Mouse (Mus musculus) embryo, embryonic 11 days (tissue): ENCODE measurements around the gene Ccn6.
A peak's percentile ranks its signal among the peaks of the same experiment; 100 is the strongest.

Experiments used
- DNase-seq: peaks from one replicate; pipeline ENCODE4 v3.0.0-alpha.2; 2015

Ccn6 gene

DNA sequence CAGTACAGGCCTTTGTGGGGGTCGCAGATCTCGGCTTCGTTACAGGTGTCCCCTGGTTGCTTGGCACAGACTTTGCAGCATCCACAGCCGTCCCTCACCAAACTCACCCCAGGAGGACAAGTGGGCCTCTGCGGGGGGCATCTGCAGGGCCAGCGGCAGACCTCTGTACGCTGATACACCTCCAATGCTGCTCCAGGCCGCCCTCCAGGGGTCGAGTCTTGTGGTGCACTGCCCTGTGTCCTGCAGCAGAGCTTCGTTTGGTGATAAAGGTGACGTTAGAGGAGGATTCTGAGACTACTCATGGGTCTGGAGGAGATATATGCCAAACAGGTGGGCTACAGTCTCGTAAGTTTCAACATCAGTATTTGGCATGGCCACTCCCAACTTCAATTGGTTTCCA, 5.3 kb downstream of the Ccn6 start:
- DNase-seq: no peak

DNA sequence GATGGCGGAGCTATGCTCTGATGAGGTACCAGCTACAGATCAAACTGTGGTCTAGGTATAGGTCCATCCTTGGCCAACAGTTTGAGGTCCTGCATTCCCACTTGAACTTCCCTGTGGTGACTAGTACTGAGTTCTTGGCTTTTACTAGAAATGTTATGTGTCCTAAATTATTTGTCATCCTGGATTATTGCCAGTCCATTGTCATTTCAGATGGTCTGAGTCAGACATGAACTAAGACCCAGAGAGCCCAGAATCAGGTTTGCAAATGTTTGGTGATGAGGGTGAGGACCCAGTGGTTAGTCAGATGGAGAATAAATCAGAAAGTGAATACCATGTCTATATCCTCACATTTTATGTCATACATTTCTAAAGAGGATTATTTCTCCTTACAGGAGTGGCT, 6.3 kb downstream of the Ccn6 start:
- DNase-seq: no peak

DNA sequence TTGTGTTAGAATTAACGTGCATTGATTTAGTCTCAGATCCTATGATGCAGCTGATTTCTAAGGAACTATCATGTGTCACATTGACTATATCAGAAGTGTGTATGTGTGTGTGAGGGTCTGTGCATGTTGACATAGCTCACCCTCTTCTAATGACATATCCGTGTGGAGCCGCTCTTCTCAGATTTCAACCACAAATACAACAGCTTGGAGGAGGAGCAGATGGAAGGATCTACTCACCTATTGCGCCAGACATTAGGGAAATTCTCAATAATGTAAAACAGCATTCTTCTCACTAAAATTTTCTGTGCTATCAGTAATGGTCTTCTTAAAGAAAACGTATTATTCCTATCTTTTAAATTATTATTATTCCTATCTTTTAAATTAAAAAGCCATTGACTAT, 6.9 kb downstream of the Ccn6 start:
- no peak for DNase-seq

DNA sequence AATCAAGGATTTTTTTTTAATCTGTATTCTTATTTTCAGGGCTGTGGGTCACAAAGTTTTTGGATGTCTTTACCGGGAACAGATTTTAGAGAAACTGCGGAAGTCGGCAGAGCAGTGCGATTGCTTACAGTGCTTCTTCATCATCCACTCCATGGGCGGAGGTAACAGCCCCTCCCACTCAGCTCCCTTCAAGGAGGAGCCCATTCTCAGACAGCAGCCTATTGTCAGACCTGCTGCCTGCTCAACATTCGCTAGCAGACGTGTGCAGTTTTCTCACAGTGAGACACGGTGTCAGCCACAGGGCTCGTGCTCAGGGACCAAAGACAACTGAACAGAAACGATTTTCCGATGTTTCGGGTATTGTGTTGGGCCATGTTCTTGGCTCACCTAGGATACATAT, 21.4 kb downstream of the Ccn6 start:
- DNase-seq: no peak

DNA sequence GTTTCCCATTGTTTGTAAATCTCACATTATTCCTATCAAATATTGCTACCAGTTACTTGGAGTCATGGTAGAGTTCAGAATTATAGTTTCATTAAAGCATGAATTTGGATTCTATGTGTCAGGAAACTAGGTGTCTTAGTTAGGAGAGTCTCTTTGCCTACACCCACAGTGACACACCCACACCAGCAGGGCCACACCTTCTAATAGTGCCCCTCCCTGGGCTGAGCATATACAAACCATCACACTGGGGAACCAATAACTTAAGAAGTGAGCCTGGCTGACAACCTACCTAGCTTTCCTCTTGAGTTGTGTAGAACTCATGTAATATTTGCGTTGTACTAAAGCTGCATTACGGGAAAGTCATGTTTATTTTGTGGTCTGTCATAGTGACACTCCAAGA, 22.2 kb downstream of the Ccn6 start:
- DNase-seq: no peak

DNA sequence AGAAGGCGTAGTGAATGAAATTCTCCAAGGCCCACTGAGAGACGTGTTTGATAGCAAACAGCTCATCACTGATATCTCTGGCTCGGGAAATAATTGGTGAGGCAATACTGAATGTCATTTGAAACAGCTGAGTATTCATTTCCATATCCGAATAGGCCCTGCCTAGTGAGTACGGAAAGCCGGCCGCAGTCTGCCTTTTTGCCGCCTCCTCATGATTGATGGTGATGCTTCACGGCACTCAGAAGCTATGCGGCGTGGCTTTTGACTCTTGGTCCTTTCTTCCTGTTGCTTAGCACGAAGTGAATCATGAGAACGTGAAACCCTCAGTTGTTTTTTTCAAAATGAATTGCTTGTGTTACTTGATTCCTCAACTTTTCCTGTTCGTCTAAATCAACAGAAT, 22.8 kb downstream of the Ccn6 start:
- DNase-seq: peak; percentile 59

DNA sequence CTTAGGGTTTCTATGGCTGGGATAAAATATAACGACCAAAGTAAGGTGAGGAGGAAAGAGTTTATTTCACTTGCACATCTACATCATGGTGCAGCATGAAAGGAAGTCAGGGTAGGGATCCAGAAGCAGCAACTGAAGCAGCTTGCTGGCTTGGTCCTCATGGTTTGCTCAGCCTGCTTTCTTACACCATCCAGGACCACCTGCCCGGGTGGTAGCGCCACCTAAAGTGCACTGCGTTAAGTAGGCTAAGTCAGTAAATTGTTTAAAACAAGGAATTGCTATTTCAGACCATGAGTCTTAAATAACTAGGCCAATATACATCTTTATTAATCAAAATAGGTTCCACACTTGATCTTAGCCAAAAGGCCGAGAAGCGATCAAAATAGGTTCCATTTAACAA, 24.8 kb downstream of the Ccn6 start:
- no peak for DNase-seq

DNA sequence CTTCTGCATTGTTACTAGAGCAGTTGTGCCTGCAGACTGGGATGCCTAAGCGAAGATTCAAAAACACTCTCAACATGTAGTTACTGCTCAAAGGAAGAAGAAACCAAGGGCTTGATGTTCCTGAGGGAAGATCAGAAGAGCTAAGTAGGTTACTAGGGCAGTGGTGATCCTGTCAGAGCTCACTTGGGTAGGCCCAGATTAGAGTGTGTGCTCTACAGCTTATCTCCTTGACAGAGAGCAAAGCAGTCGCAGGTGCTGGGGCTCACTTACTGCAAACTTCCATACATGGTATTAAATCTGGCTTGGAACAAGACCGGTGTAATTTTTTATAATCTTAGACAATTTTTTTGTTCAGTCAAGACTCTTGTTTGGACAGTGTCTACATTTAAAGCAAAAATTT, 25.8 kb downstream of the Ccn6 start:
- no peak for DNase-seq

DNA sequence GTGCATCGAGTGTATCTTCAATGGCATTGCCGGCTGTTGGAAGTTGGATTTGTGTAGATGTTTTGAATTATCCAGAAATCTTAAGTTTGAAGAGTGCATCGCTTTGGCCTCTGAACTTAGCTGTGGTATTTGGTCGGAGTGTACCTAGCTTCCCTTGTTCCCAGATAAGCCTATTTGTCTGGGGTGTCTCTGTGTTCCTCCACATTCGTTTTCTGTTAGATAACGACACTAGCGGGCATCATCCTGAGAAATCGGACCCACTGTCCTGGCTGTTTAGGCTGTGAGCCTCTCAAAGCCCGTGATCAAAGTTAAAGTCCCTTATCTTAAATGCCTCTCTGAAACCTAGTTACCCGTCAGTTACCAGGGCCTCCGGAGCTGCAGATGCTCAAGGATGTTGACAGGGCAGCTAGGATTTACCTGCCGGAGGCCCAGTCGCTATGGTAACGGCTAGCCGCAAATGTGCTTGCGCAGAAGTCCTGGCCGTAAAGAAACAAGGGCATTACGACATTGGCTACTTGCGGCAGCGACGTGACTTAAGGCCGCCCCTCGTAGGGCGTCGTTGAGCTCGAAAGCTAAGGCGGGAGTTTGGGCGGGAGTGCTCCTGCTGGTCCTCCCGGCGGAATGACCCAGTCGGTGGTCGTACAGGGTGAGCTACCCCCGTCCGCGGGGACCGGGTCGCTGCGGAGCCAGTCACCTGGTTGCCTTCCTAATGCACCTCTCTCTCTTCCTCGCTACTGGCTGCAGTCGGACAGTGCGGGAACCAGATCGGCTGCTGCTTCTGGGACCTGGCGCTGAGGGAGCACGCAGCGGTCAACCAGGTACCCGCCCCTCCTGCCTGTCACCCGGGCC, 29.9 kb downstream of the Ccn6 start, which contains the start of the genes Fam229b and Tube1:
Gene Fam229b (minus strand): TSS at position 453 of the 849 bp plus-strand sequence.
Gene Tube1 (plus strand): TSS at position 515 of the 849 bp plus-strand sequence.
- peak; percentile 98 for DNase-seq

DNA sequence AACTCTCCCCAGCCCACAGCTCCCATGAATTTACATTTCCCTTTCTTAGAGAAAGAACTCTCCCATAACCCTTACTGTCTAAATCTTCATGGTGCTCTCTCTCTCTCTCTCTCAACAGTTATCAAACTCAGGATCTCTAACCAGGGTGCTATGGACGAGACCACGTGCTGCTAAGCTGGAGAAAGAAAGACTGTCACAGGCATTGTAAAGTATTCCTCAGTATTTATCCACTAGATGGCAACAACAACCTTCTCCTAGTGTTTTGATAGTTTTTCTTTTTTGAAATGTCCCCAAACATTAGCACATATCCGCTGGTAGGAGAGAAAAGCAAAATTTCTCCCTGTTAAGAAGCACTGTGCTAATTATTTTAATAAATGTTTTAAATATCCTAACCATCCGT, 42.2 kb downstream of the Ccn6 start:
- no peak for DNase-seq

DNA sequence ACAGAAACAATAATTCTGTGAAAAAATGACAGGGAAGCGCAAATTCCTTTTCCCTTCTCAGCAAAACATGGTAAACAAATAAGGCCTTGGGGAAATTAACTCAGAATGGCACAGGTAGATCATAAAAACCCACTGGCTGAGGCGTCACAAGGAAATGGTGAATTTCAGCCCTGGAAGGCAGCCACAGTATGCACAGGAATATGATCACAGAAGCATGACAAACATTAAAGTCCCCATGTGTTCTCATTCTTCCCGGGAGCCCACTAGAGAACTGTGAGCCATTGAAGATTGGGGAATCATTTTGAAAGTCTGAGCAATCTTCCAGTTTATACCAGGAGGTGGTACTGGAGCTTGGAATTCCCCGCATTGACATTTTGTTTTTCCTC, 54.1 kb downstream of the Ccn6 start:
- no peak for DNase-seq

DNA sequence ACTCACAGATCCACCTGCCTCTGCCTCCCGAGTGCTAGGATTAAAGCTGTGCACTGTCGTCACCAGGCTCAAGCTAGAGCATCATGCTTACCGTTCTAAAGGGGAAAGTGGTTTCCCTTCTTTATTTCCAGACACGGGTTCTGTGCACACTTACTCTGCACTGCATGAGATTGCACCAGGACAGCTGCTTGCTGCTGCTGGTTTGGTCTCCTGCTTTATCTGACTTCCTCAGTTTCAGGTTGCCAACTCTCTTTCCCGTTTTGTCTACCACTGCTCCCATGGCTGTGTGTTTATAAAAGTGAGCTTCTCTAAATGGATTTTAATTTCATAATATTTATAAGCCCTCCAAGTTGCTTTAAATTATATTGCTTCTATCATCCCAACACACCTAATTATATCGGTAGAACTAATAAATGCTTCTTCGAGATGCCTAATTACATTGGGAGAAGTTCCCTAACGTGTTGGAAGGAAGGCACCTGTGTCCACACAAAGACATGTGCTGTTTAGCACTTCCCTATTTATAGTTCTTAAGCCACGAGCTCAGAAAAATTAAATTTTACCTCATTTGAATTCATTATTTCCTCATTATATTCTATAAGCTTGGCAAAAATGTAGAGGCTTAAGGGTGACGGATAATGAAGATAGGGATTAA, 54.6 kb downstream of the Ccn6 start:
- no peak for DNase-seq

DNA sequence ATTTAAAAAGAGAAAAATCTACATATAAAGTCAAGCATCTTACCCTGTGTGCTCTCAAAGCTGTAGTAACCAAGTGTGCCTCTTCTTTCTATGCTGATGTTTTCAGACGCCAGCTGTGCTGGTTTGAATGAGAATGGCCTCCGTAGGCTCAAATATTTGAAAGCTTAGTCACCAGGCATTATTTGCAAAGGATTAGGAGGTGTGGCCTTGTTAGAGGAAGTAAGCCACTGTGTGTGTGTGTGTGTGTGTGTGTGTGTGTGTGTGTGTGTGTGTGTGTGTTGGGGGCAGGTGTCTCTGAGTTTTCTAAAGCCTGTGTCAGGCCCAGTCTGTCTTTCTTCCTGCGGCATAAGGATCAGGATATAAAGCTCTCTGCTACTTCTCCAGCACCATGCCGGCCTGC, 56.7 kb downstream of the Ccn6 start:
- peak; percentile 17 for DNase-seq

DNA sequence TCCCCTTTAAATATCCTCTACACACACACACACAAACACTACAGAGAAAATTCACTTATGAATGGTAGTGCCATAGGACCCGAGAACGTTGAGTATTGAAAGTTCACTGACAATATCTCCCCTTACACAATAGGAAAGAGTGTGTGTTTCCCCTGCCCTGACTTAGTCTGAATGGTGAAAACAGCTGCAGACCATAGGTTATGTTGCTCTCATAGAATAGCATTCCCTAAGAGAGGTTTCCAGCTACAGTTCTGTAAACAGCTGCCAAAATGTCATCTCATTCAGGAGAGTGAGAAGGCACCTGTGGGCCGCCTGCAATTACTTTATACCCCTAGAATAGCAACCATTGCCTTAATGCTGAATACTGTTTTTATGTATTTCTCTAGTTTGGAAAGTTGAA, 57.2 kb downstream of the Ccn6 start:
- no peak for DNase-seq

DNA sequence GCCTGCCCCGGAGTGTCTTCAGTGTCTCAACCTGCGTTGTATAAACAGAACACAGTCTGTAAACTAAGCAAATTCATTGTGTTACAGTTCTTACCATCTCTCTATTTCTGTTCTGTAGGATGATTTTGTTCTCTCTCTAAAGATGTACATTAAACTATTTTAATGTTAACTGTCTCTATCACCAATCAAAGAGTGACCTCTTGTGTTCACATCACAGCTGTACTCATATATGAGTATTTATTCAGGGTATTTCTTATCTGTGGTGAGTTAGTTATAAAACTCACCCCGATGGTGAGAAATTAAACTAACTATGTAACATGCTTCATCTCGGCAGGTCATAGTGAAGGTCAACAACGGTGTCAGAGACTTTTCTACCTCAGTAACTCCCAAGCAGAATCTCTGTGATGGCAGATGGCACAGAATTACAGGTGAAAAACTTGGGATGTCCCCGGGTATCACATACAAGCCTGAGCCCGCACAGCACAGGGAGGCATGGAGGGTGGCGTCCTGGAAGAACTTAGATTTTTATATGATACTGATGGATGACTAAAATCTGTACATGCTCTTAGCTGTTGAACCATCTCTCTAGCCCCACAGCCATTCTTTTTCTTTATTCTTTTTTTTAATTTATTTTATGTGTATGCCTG, 58.7 kb downstream of the Ccn6 start:
- DNase-seq: no peak
